Mouse (Mus musculus) neural tube, embryonic 13.5 days (tissue): ENCODE data around the gene Ncor2. TPM values are rescaled to one million over a fixed set of nuclear protein-coding genes. Genes with fewer than 3 reads are reported as not detected.

Experiments
- ATAC-seq: fragments of 200-750 bp; cut with Nextera tagmentation; 2 replicates; pipeline ENCODE4 v1.8.0; 2017; ENCODE audit warnings: low read depth, mild to moderate bottlenecking, moderate TSS enrichment, moderate library complexity
- H3K27ac ChIP-seq: fragments of 300-500 bp; sonication (generic); replicated peaks from 2 replicates; pipeline ENCODE4 v1.5.1; 2015; ENCODE audit warnings: moderate library complexity, mild to moderate bottlenecking, inconsistent platforms
- H3K27me3 ChIP-seq: fragments of 300-500 bp; sonication (generic); 2 replicates; pipeline ENCODE4 v1.6.1; 2015; ENCODE audit warnings: mild to moderate bottlenecking, inconsistent platforms
- H3K36me3 ChIP-seq: fragments of 300-500 bp; sonication (generic); 2 replicates; pipeline ENCODE4 v1.6.1; 2015; ENCODE audit warnings: mild to moderate bottlenecking, inconsistent platforms
- H3K4me1 ChIP-seq: fragments of 300-500 bp; sonication (generic); replicated peaks from 2 replicates; pipeline ENCODE4 v1.6.1; 2015; ENCODE audit warnings: inconsistent platforms
- H3K4me2 ChIP-seq: fragments of 300-500 bp; sonication (generic); 2 replicates; pipeline ENCODE4 v1.6.1; 2015; ENCODE audit warnings: inconsistent platforms, mild to moderate bottlenecking, moderate library complexity
- H3K4me3 ChIP-seq: fragments of 300-500 bp; sonication (generic); 2 replicates; pipeline ENCODE4 v1.5.1; 2015; ENCODE audit warnings: mild to moderate bottlenecking, inconsistent platforms
- H3K9ac ChIP-seq: fragments of 300-500 bp; sonication (generic); 2 replicates; pipeline ENCODE4 v1.6.1; 2015; ENCODE audit warnings: moderate library complexity, mild to moderate bottlenecking, inconsistent platforms
- H3K9me3 ChIP-seq: fragments of 300-500 bp; sonication (generic); 2 replicates; pipeline ENCODE4 v1.6.1; 2016; ENCODE audit warnings: inconsistent platforms
- WGBS: fragments of 180-500 bp; shearing (Covaris S2); methylation state at CpG from one replicate; pipeline ENCODE4 v1.1.7; 2015; 5-methylcytosine and 5-hydroxymethylcytosine counted together
- polyA plus RNA-seq: library from polyadenylated mRNA; unstranded; fragments of >200 nt; fragmentation: Nextera tagmentation; extraction: Ambion mirVana; gene quantifications from 2 replicates; pipeline ENCODE4 v1.2.1, GENCODE M21; 2015

Gene Ncor2
- polyA plus RNA-seq, 1 experiment from 2014 or later: 29.2 TPM

DNA sequence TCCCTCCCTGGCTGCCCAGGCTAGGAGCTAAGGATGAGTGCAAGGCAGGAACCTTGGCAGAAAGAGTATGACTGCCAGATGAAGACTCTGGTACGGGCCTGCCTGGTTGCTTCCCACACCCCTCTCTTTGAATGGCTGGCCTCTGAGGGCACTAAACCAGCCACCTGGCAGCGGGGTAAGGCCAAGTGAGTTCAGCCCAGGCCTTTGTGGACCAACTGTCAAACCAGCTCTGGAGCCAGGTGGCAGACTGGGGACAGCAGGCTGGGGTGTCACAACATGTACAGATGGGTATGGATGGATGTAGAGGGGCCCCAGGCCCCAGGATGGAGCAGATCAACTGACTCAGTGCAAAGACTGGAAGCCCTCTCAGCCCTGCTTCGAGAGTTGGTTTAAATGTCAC, 164.0 kb downstream of the Ncor2 start:
- Histone ChIP-seq H3K4me3 (no peak overlapping the region), H3K4me1 (peaks cover 10% of the 10 kb centered on the region; the same call in 1 of the 2 replicates), H3K4me2 (no peak overlapping the region), H3K27ac (no peak overlapping the region), H3K9me3 (no peaks in the 10 kb centered on the region), H3K27me3 (no peaks in the 10 kb centered on the region), H3K36me3 (peaks cover 92% of the 10 kb centered on the region), H3K9ac (no peak overlapping the region)
- no peak for ATAC-seq
- WGBS: 84% methylated on average over 3 of the region's 3 CpGs

DNA sequence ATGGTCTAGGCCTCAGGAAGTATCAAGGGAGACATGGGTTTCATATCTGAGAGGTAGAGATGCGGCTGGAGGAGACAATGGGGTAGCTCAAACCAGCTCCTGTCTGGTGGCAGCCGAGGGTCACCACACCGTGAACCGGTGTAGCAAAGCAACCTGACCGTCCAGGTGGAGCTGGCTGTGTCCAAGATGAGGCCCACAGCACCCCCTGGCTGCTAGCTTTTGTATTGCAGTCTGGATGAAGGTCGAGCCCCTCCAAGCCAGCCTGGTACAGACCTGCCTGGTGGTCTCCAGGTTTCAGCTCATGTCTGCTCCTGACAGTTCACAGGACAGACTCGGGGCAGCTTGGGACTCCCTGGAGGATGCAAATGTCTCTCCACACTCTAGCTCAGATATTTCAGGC, 164.5 kb downstream of the Ncor2 start:
- Histone ChIP-seq H3K27ac (no peak overlapping the region), H3K9ac (no peak overlapping the region), H3K4me2 (no peak overlapping the region), H3K27me3 (no peaks in the 10 kb centered on the region), H3K4me1 (peaks cover 5% of the 10 kb centered on the region; the same call in 1 of the 2 replicates), H3K36me3 (peaks cover 91% of the 10 kb centered on the region), H3K4me3 (no peak overlapping the region), H3K9me3 (no peaks in the 10 kb centered on the region)
- no peak for ATAC-seq
- WGBS: 59% methylated on average over 7 of the region's 7 CpGs

DNA sequence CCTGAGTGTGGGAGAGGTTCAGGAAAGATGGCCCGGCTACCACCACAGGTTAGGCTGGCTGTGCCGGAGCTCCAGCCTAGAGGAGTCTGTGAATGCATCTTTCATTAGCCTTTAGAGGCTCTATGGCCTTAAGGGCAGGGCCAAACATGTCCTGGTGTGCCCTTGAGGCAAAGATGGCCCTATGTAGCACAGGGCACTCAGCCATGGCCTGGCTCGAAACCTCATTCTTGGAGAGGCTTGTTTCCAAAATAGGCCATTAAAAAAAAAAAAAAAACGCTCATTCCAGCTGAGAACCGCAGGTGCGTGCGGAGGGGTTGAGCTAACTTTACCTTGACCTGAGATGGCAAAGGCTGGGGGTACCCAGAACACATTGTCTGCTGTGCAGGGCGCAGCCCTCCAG, 167.4 kb downstream of the Ncor2 start:
- Histone ChIP-seq H3K4me2 (no peak overlapping the region), H3K27me3 (no peaks in the 10 kb centered on the region), H3K9me3 (no peaks in the 10 kb centered on the region), H3K4me1 (peaks cover 5% of the 10 kb centered on the region), H3K27ac (no peak overlapping the region), H3K4me3 (no peak overlapping the region), H3K9ac (no peak overlapping the region), H3K36me3 (peaks cover 72% of the 10 kb centered on the region)
- WGBS: 94% methylated on average over 8 of the region's 8 CpGs
- ATAC-seq: no peak

DNA sequence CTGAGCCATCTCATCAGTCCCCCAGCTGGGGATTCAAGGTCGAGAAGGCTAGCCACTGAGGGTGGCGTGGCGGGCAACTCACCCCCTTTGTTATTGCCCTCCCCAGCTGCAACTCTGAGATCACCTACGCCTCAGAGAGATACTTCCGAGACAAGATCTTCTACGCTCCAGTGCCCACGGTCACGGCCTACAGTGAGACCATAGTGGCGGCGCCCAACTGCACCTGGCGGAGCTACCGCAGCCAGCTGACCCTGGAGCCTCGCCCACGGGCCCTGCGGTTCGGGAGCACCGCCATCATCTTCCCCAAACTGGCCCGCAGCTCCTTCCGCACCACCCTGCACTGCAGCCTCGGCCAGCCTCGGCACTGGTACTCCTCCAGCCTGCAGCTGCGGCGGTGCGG, 167.9 kb downstream of the Ncor2 start:
- Histone ChIP-seq H3K9me3 (no peaks in the 10 kb centered on the region), H3K9ac (no peak overlapping the region), H3K36me3 (peaks cover 67% of the 10 kb centered on the region), H3K4me1 (peaks cover 10% of the 10 kb centered on the region), H3K27me3 (no peaks in the 10 kb centered on the region), H3K4me2 (no peak overlapping the region), H3K4me3 (no peak overlapping the region), H3K27ac (no peak overlapping the region)
- 89% methylated on average over 24 of the region's 24 CpGs for WGBS
- ATAC-seq: no peak

DNA sequence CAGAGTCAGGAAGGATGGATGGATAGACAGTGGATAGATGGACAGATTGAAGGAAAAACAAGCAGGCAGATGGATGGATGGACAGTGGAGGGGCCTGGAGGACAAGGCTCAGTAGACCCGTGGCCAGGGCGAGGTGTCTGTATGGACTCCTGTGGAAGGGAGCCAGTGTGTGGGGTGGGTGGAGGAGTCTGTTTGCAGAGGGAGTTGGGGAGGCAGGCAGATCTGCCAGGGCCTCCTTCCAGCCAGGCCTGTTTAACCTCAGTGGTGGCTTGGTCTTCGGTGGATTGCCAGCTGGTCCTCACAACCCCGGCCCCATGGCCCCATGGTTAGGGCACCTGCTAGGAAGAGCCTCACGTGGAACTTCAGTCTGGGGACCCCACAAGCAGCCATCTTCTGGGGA, 172.1 kb downstream of the Ncor2 start:
- H3K4me2 ChIP-seq: no peak overlapping the region
- H3K36me3 ChIP-seq: peaks cover 31% of the 10 kb centered on the region
- 92% methylated on average over 5 of the region's 5 CpGs for WGBS
- peak overlapping the region; percentile 23; the same call in 1 of the 2 replicates for H3K27ac ChIP-seq
- H3K27me3 ChIP-seq: peaks cover 19% of the 10 kb centered on the region
- no peak overlapping the region for H3K4me3 ChIP-seq
- H3K4me1 ChIP-seq: peaks cover 41% of the 10 kb centered on the region
- no peak overlapping the region for H3K9ac ChIP-seq
- no peak for ATAC-seq
- H3K9me3 ChIP-seq: no peaks in the 10 kb centered on the region

DNA sequence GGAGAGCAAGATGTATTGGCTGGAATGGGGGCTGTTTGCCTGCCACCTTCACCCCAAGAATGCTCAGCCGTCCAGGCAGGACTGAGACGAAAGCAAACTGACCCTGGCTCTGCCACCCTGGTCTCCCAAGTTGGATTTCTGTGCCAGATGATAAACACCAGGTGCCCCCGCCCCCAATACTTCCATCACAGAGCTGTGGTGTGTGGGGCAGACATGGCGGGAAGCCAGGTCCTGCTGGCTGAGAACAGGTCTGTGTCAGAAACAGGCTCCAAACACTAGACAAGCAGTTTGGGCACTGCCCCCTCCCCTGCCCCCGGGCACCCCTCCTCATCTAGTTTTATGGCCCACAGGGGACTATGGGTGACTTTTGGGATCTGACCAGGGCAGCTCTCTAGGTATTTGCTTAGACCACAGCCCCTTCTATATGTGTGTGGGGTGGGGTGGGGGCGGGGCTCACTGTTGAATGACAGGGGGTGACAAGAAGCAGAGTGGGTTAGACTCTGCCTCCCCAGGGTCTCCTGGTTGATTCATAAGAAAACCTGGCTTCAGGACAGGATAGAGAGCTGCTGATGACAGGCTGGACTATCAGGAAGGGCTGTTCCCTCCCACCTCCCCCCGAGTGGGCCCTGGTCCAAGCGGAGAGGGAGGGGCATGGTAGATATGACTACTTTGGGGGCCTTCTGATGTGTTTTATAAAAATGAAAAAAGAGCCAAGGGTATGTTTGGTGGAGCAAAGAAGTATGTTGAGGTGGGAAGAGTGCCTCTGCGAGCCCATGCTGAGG, 173.0 kb downstream of the Ncor2 start:
- Histone ChIP-seq H3K9ac (no peak overlapping the region), H3K4me3 (no peak overlapping the region), H3K27me3 (peaks cover 19% of the 10 kb centered on the region), H3K27ac (peak overlapping the region; percentile 23; the same call in 1 of the 2 replicates), H3K9me3 (no peaks in the 10 kb centered on the region), H3K4me1 (peaks cover 41% of the 10 kb centered on the region), H3K4me2 (peak overlapping the region; percentile 9; the same call in 1 of the 2 replicates), H3K36me3 (peaks cover 23% of the 10 kb centered on the region)
- ATAC-seq: no peak
- WGBS: 66% methylated on average over 9 of the region's 9 CpGs

DNA sequence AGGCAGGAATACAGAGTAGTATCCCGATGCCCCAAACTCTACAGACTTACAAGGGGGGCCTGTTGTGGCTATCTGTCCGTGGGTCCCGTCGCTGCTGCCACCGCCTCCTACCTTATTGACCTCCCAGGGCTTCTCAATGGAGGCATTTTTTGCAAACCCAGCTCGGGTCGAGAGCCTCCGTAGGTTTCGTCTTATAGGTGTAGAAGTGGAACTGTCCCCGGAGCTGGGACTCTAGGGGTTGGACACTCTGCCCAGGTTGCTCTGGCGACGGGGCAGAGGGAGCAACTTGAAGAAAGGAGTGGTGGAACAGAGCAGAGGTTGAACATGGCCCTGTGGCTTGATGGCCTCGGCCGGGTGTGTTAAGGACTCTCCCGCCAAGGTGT, 175.2 kb downstream of the Ncor2 start:
- Histone ChIP-seq H3K27ac (no peak overlapping the region), H3K9ac (peak overlapping the region; percentile 64), H3K4me3 (peak overlapping the region; percentile 40), H3K36me3 (peaks cover 5% of the 10 kb centered on the region), H3K4me2 (peak overlapping the region; percentile 61), H3K27me3 (peaks cover 19% of the 10 kb centered on the region), H3K9me3 (no peaks in the 10 kb centered on the region), H3K4me1 (peaks cover 47% of the 10 kb centered on the region)
- 14% methylated on average over 15 of the region's 15 CpGs for WGBS
- no peak for ATAC-seq

DNA sequence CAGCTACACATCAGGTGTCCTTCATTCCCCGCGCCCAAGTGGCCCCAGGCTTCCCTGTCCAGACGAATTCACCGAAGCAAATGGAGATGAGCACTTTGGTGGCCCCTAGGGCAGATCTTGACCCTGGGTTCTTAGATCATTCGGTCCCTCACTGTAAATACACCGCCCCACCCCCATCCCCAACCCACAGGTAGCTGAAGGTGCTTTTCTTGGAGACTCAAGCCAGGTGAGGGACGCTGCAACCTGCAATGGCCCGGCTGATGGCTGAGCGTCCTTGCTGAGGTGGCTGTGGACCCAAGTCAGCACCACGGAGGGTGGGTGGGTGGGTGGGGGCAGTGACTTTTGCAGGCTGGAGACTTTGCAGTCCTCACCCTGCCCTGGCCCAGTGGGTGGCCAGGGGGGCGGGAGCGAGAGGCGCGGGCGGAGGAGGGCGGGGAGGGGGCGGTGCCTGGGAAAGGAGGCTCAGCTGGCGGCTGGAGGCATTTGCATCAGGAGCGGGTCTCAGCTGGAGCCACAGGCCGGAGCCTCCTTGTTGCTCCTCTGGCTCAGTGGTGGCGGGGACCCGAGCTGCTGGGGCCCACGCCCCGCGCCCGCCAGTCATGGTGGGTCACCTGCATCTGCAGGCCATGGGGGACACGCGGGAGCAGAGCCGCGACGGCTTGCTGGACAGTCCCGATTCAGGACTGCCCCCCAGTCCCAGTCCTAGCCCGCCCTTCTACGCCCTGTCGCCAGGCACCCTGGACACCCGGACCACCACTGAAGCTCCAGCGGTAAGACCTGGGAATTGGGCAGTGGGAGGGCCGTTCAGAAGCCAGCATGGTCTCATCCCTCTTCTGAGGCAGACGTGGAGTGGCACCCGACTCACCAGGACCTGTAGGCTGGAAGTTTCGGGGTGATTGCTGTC, 175.8 kb downstream of the Ncor2 start, which contains the start of gene Rflna:
Gene Rflna (plus strand): TSS at position 253 of the 904 bp plus-strand sequence.
- H3K27me3 ChIP-seq: peaks cover 19% of the 10 kb centered on the region
- H3K36me3 ChIP-seq: no peaks in the 10 kb centered on the region
- ATAC-seq: peak; percentile 44
- 2% methylated on average over 27 of the region's 41 CpGs for WGBS
- H3K9me3 ChIP-seq: no peaks in the 10 kb centered on the region
- H3K9ac ChIP-seq: peak within 1 kb of the TSS; percentile 64
- H3K4me1 ChIP-seq: peaks cover 47% of the 10 kb centered on the region
- H3K4me2 ChIP-seq: peak within 1 kb of the TSS; percentile 61
- H3K4me3 ChIP-seq: peak within 1 kb of the TSS; percentile 40
- 0 out of 2 replicates have a peak within 1 kb of the TSS, but pooled peaks have one; percentile 18 for H3K27ac ChIP-seq

DNA sequence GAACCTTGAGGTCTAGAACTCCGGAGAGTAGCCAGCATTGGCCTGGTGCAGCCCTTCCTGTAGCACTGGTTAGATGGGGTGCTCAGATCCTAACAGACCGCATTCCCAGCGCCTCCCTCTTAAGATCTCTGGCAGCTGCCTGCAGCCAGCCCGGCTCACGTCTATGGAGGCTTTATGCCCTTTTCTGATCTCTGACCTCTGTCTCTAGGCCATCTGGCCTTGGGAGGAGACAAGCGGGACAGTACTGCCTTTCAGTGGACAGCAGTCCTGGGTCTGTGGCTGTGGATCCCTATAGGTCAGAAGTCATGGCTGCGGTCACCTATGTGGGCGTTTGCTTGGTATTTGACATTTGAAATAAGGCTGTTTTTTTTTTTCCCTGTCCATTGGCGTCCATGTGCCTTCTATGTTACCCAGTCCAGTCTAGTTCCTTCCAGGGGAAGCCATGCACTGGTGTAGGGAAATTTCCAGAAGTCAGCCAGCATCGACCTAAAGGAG, 178.2 kb downstream of the Ncor2 start:
- ATAC-seq: no peak

DNA sequence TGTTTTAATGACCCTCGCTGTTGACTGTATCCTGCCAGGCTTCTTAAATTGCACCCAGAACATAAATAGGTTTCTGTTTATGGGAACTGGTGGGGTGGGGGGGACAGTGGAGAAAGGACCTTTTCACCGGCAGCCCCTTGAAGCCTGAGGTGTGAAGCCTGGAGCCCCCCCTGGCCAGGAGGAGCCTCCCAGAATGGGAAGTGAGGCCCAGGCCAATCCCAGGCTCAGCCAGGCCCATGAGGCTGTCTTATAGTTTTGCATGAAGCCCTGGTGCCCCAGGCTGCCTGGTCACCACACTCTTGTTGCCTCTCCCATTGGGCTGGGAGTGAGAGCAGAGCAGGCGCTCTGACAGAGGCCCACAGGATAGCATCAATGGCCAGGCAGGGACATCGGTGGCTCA, 181.1 kb downstream of the Ncor2 start:
- no peak overlapping the region for H3K4me2 ChIP-seq
- no peak for ATAC-seq
- WGBS: 75% methylated on average over 4 of the region's 4 CpGs
- H3K4me1 ChIP-seq: peaks cover 14% of the 10 kb centered on the region
- H3K9ac ChIP-seq: no peak overlapping the region
- no peaks in the 10 kb centered on the region for H3K27me3 ChIP-seq
- H3K27ac ChIP-seq: no peak overlapping the region
- H3K36me3 ChIP-seq: no peaks in the 10 kb centered on the region
- H3K4me3 ChIP-seq: no peak overlapping the region
- no peaks in the 10 kb centered on the region for H3K9me3 ChIP-seq

More for the DNA sequence above, 178.2 kb downstream of the Ncor2 start:
- 0 out of 2 replicates have a peak overlapping the region, but pooled peaks have one; percentile 18 for H3K27ac ChIP-seq
- no peaks in the 10 kb centered on the region for H3K9me3 ChIP-seq
- 62% methylated on average over 10 of the region's 10 CpGs for WGBS
- no peaks in the 10 kb centered on the region for H3K36me3 ChIP-seq
- H3K4me2 ChIP-seq: no peak overlapping the region
- peaks cover 33% of the 10 kb centered on the region for H3K4me1 ChIP-seq
- H3K4me3 ChIP-seq: no peak overlapping the region
- no peak overlapping the region; the same call in 1 of the 2 replicates for H3K9ac ChIP-seq
- H3K27me3 ChIP-seq: peaks cover 19% of the 10 kb centered on the region

DNA sequence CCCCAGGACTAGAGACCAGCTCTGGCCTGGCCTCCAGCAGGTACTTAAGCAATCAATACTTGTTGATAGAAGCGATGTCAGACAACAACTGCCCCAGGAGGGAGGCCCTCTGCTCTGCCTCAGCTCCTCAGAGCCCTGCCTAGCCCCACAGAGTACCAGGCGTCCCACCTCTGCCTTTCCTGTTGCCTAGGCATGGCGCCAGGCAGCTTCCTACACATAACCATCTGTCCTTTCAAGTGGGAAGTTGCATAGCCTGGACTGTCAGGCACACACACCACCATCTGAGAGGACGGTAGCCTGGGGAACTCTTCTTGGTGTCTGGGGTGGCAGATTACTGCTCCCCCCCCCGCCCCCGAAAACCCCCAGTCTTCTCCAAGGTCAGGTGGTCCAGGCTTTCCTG, 182.2 kb downstream of the Ncor2 start:
- Histone ChIP-seq H3K9ac (no peak overlapping the region), H3K4me1 (0 out of 2 replicates have a peak, but pooled peaks cover 6% of the 10 kb centered on the region), H3K4me3 (no peak overlapping the region), H3K36me3 (no peaks in the 10 kb centered on the region), H3K4me2 (no peak overlapping the region), H3K9me3 (no peaks in the 10 kb centered on the region), H3K27ac (no peak overlapping the region), H3K27me3 (no peaks in the 10 kb centered on the region)
- WGBS: 65% methylated on average over 6 of the region's 6 CpGs
- ATAC-seq: no peak

DNA sequence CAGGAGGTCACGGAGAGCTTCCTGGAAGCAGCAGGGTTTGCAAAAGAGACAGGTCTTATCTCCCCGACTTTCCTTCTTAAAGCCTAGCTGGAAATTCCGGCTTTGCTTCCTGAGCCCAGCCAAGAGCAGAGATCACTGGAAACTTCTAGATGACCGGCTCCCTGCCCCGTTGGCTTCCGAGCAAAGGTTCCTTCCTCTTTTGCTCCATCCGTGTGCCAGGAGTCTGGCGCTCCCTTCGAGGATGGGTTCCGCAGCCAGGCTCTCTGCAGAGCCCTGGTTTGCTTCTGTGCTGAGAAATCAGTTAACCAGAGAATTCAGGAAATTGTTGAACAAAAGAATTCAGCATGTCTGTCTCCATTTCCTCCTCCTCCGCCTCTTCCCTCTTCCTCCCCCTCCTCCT, 186.1 kb downstream of the Ncor2 start:
- ATAC-seq: no peak
- Histone ChIP-seq H3K4me2 (no peak overlapping the region), H3K27me3 (no peaks in the 10 kb centered on the region), H3K27ac (no peak overlapping the region), H3K4me3 (no peak overlapping the region), H3K9ac (no peak overlapping the region), H3K36me3 (no peaks in the 10 kb centered on the region), H3K9me3 (no peaks in the 10 kb centered on the region), H3K4me1 (no peaks in the 10 kb centered on the region)
- 73% methylated on average over 11 of the region's 11 CpGs for WGBS
